Mouse (Mus musculus) A20 (cell line): ENCODE measurements at regions not wholly inside any gene's neighbourhood (a gene's known extent, or its start where the extent isn't known, plus 50 kb on each side); places are given as distances from the start of the nearest gene placed in this dataset.
A peak's percentile ranks its signal among the peaks of the same experiment; 100 is the strongest.

Source experiments
- DNase-seq: peaks from one replicate; pipeline ENCODE4 v3.0.0-alpha.2; 2011; ENCODE audit warnings: low read depth, low spot score

- DNase-seq: no peak
Observed at GRCm38 (mm10) chr14:46706462-46706861, 53.9 kb upstream of the Cdkn3 start.

- DNase-seq: no peak
Observed at GRCm38 (mm10) chr14:46704316-46704751, 56.0 kb upstream of the Cdkn3 start.

GRCm38 (mm10) chr14:46702669-46703435 is 57.5 kb upstream of the Cdkn3 start:
- peak; percentile 40 for DNase-seq

GRCm38 (mm10) chr14:46692571-46692970 is 67.8 kb upstream of the Cdkn3 start:
- DNase-seq: no peak

DNA sequence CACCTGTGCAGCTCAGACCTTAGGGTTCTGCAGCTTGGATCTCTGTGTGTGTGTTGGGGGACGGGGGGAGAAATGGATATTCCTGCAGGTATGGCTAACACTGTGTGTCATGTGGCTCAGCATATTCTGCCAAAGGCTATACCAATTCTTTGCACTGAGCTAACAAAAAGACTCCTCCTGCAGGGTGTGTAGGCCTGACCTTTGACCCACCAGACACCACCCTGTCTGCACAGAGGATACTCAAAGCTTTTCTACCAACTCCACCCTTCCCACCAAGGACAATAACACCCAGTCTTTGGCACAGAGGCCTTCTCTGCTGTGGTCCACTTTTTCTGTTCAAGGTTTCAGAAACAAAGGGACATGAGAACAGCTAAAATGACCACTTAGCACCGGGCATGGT is 68.3 kb upstream of the Cdkn3 start:
- DNase-seq: no peak

- no peak for DNase-seq
Observed at GRCm38 (mm10) chr14:46682728-46683127, 77.6 kb upstream of the Cdkn3 start.

- DNase-seq: no peak
Observed at GRCm38 (mm10) chr14:46678935-46679334, 81.4 kb upstream of the Cdkn3 start.

- DNase-seq: no peak
Observed at GRCm38 (mm10) chr14:46671482-46672225, 88.7 kb upstream of the Cdkn3 start.

- DNase-seq: no peak
Observed at GRCm38 (mm10) chr14:46671062-46671461, 89.3 kb upstream of the Cdkn3 start.

DNA sequence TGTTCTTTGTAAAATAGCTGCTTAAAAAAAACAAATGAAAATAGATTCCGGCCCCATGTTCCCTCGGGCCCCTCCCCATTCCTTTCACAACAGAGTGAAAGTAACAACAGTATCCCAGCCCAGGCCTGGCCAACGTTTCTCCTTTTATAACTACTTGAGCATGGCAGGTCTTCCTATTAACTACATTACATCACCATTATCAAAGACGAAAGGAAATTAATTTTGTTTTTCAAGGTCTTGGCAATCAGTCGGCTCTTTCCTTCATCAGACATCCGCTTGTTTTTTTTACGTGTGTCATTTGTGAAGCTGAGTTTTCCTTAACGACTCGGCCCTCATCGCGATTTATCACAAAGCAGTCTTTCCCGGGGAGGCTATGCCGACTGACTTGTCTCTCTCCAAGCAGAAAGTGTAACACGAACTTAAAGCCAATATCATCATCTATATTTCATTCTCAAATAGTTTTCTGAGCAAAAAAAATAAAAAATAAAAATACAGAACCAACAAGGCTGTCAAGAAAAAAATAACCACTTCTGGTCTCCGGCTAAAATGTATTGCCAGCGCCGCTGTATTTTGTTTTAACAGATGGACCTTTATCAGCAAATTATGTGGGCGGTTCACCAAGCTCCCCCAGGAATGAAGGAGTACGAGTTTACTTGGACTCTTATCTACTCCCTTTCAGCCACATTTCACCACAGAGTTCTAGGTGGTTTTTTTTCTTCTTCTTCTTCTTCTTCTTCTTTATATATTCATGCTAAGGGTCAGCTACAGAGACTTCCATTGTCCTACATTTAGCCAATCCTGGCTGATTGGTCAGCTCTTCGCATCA is 89.9 kb upstream of the Cdkn3 start:
- DNase-seq: no peak

GRCm38 (mm10) chr14:46668275-46668674 is 92.1 kb upstream of the Cdkn3 start:
- no peak for DNase-seq

DNA sequence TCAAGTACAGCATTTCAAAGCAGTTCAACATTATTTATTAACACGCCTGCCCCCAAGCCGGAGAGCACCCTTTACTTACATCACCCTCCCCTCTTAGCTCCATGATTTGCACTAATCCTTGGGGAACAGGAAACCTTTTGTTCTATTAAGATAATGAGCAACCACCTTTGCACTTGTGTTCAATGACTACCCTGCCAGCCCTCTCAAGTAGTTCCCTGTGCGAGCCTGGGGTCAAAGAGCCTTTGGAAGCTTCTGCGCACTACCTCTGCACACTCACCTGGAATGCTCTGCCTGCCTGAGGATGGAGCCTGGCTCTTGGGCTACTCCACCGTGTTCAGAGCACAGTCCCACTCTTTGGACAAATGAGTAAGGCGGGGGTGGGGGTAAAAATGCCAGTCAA is 96.0 kb upstream of the Cdkn3 start:
- DNase-seq: no peak

GRCm38 (mm10) chr14:46663529-46663928 is 96.8 kb upstream of the Cdkn3 start:
- DNase-seq: no peak

DNA sequence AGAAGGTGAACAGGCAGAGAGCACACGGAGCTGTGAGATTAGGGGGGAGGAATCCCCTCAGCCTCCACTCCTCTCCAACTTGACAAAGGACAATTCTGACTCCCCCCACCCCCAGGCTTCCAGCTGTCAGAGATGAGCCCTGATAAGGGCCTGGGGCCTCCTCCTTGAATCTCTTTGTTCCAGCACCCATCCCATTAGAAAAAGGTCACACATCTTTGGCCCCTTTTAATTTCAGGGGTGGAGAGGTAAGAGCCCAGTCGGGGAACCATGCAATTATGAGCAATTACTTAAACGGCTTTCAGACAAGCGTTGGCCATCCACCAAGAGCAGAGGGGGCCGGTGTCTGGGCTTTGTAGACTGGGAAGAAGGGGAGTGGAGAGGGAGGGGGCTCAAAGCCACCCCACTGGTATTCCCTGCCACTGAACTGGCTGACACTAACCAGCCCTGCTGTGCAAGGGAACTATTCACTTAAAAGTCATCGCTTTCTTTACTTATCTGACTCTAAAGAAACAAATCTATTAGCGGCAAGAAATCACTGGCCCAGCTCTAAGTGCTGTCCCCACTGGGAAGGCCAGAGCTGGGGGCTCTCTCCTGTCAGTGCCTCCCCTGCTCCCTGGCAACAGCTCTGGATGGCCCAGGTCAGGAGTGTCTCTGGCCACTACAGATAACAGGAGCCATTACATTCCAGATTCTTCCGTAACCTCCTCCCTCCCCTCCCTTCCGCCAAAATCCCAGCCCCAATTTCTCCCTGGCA is 98.4 kb upstream of the Cdkn3 start:
- no peak for DNase-seq

- DNase-seq: no peak
Observed at GRCm38 (mm10) chr14:46661118-46661791, 99.1 kb upstream of the Cdkn3 start.

- no peak for DNase-seq
Observed at GRCm38 (mm10) chr14:46659365-46659764, 101.0 kb upstream of the Cdkn3 start.

DNA sequence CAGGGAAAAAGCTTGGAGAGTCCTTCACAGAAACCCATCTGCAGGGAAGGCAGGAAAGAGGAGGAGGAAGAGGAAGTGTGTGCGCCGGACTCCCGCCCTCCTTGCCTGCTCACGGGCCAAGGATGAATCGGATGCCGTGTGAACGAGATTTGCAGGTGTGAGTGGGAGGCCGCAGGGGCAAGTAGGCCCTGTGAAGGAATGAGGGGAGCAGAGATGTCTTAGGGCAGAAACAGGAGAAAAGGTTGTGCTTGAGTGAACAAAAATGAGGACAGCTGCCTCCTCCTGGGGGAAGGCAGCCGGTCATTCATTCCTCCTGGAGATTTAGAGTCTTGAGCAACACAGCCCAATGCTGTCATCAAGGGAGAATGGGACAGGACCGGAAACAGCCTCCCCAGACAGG is 104.1 kb upstream of the Cdkn3 start:
- no peak for DNase-seq

GRCm38 (mm10) chr14:46647319-46647974 is 112.9 kb upstream of the Cdkn3 start:
- no peak for DNase-seq

- DNase-seq: no peak
Observed at GRCm38 (mm10) chr14:46646673-46647318, 113.5 kb upstream of the Cdkn3 start.
